ENCODE assay signal across 20 mouse cellular contexts in genomic region chr8:49282401-49282800, GRCm38 (mm10).
DNase-seq lines count a peak whose midpoint lies in the region; ATAC-seq and TF ChIP-seq lines count a peak whose summit lies in the region.
"Had no signal": no experiment of that assay in that cellular context is flagged by ENCODE, and none has a peak within 500 bp of the region (broad histone marks: within the 10 kb centered on the region; RNA-seq: fewer than 3 reads in every experiment).

No protein-coding gene starts in this region.

- peak; percentile 4 for DNase-seq in adrenal gland, adult 2 months
- no peak for DNase-seq in adrenal gland, postnatal 4 days (ENCODE audit: low spot score in 2 of 2)
- DNase-seq in midbrain, embryonic 11.5 days (ENCODE audit: low spot score, missing footprints): peak; percentile 79
- DNase-seq in midbrain, embryonic 14.5 days: no peak
- no peak for DNase-seq in cerebellum, postnatal 25 days
- no peak for DNase-seq in gastrocnemius, postnatal 36 days
- DNase-seq: adrenal gland, postnatal 14 days; cerebellum, adult 2 months; cerebellum, postnatal 10 days; gastrocnemius, adult 2 months; gastrocnemius, postnatal 25 days; heart, adult 11 months; heart, postnatal 36 days had no signal

- no peak for ATAC-seq in midbrain, embryonic 11.5 days (ENCODE audit: low FRiP score)
- ATAC-seq in midbrain, embryonic 14.5 days (ENCODE audit: low FRiP score, low TSS enrichment): no peak
- ATAC-seq: forebrain, embryonic 13.5 days; hindbrain, embryonic 16.5 days; inflammation-experienced regulatory T-cells, adult 6 months; intestine, postnatal 0 days had no signal

- no peak for TF ChIP-seq CTCF in embryonic fibroblast, embryonic 13.5 days (IDR thresholded peaks at IDR 0.05; ENCODE audit: borderline replicate concordance, insufficient read depth, low read length)

- no peaks in the 10 kb centered on the region for H3K9me3 ChIP-seq in midbrain, embryonic 11.5 days (ENCODE audit: control insufficient read depth, low read length)
- H3K9me3 ChIP-seq in midbrain, embryonic 14.5 days (ENCODE audit: control insufficient read depth, low read length): no peaks in the 10 kb centered on the region
- H3K9me3 ChIP-seq: embryonic facial prominence, embryonic 15.5 days; forebrain, embryonic 13.5 days; heart, embryonic 13.5 days had no signal

- no peak overlapping the region for H3K4me3 ChIP-seq in midbrain, embryonic 11.5 days (ENCODE audit: low read depth, low read length)
- H3K4me3 ChIP-seq in midbrain, embryonic 14.5 days (replicated peaks; ENCODE audit: low read depth, low read length): no peak overlapping the region
- no peak overlapping the region for H3K4me3 ChIP-seq in embryonic fibroblast, embryonic 13.5 days (ENCODE audit: insufficient read depth, low read length)
- H3K4me3 ChIP-seq: embryonic facial prominence, embryonic 15.5 days; forebrain, embryonic 13.5 days; gastrocnemius, adult 2 months; heart, embryonic 13.5 days had no signal

- no peak overlapping the region for H3K27ac ChIP-seq in midbrain, embryonic 11.5 days (ENCODE audit: low read depth, low read length)
- H3K27ac ChIP-seq in midbrain, embryonic 14.5 days (replicated peaks; ENCODE audit: low read depth, low read length): no peak overlapping the region
- peak overlapping the region; percentile 54; the same call in 1 of the 2 replicates for H3K27ac ChIP-seq in embryonic fibroblast, embryonic 13.5 days (ENCODE audit: insufficient read depth, low read length)
- H3K27ac ChIP-seq: embryonic facial prominence, embryonic 15.5 days; forebrain, embryonic 13.5 days; gastrocnemius, adult 2 months; heart, embryonic 13.5 days had no signal

- intact Hi-C loops in gastrocnemius, postnatal 36 days (cut with DNase I): no loop called here

- no peak overlapping the region for H3K9ac ChIP-seq in midbrain, embryonic 11.5 days (ENCODE audit: low read length)
- no peak overlapping the region for H3K9ac ChIP-seq in midbrain, embryonic 14.5 days (replicated peaks; ENCODE audit: low read length)
- H3K9ac ChIP-seq: embryonic facial prominence, embryonic 15.5 days; forebrain, embryonic 13.5 days; heart, embryonic 13.5 days had no signal

- H3K4me2 ChIP-seq in midbrain, embryonic 11.5 days: no peak overlapping the region
- H3K4me2 ChIP-seq in midbrain, embryonic 14.5 days (ENCODE audit: low read length): no peak overlapping the region
- H3K4me2 ChIP-seq: embryonic facial prominence, embryonic 15.5 days; forebrain, embryonic 13.5 days; heart, embryonic 13.5 days had no signal

- no peaks in the 10 kb centered on the region for H3K36me3 ChIP-seq in midbrain, embryonic 11.5 days (ENCODE audit: control insufficient read depth, insufficient read depth, low read length)
- no peaks in the 10 kb centered on the region for H3K36me3 ChIP-seq in midbrain, embryonic 14.5 days (ENCODE audit: control insufficient read depth, insufficient read depth, low read length)
- H3K36me3 ChIP-seq: embryonic facial prominence, embryonic 15.5 days; heart, embryonic 13.5 days had no signal

- H3K27me3 ChIP-seq in midbrain, embryonic 11.5 days (ENCODE audit: control insufficient read depth, insufficient read depth, low read length): no peaks in the 10 kb centered on the region
- no peaks in the 10 kb centered on the region for H3K27me3 ChIP-seq in midbrain, embryonic 14.5 days (ENCODE audit: control insufficient read depth, insufficient read depth, low read length)
- H3K27me3 ChIP-seq: embryonic facial prominence, embryonic 15.5 days; forebrain, embryonic 13.5 days; heart, embryonic 13.5 days had no signal

- TF ChIP-seq POLR2A in embryonic fibroblast, embryonic 13.5 days (IDR thresholded peaks at IDR 0.05; ENCODE audit: low read depth, low read length): no peak

- WGBS in midbrain, embryonic 11.5 days: 46% methylated on average over 4 of the region's 4 CpGs
- 46% methylated on average over 4 of the region's 4 CpGs for WGBS in midbrain, embryonic 14.5 days

- H3K4me1 ChIP-seq in midbrain, embryonic 11.5 days (ENCODE audit: control insufficient read depth, insufficient read depth, low read length): peaks cover 4% of the 10 kb centered on the region; the same call in 1 of the 2 replicates
- no peaks in the 10 kb centered on the region for H3K4me1 ChIP-seq in midbrain, embryonic 14.5 days (ENCODE audit: control insufficient read depth, insufficient read depth, low read length)
- H3K4me1 ChIP-seq in embryonic fibroblast, embryonic 13.5 days (ENCODE audit: control insufficient read depth, insufficient read depth, low read length): no peaks in the 10 kb centered on the region
- H3K4me1 ChIP-seq: embryonic facial prominence, embryonic 15.5 days; forebrain, embryonic 13.5 days; heart, embryonic 13.5 days had no signal

Comparison
In these comparisons a context has a peak if more than half of its experiments do, and no peak if none do; other contexts are left out.
1. DNase-seq: peak in adrenal gland, adult 2 months (single experiment) and midbrain, embryonic 11.5 days (single experiment); none in adrenal gland, postnatal 4 days (0 of 2), midbrain, embryonic 14.5 days (single experiment), cerebellum, postnatal 25 days (0 of 2) and gastrocnemius, postnatal 36 days (0 of 2).